Mouse (Mus musculus) mouse embryonic stem cell (cell line): ENCODE results near the gene Pcnx.

Experiments
- in situ Hi-C, 2 experiments: fragments of 300-500 bp; cut with MboI; formaldehyde crosslinking; loops; 1 replicate in 1 of 2; 3 replicates in 1 of 2; pipeline ENCODE4 v1.14.3; 2019 to 2020; ENCODE audit warnings: low sequenced_read_pairs in 2 of 2, low pct_unique_long_range_greater_than_20kb in 1 of 2, mixed read lengths in 1 of 2; ENCODE audit not compliant: unreplicated experiment in 1 of 2

Gene Pcnx

DNA sequence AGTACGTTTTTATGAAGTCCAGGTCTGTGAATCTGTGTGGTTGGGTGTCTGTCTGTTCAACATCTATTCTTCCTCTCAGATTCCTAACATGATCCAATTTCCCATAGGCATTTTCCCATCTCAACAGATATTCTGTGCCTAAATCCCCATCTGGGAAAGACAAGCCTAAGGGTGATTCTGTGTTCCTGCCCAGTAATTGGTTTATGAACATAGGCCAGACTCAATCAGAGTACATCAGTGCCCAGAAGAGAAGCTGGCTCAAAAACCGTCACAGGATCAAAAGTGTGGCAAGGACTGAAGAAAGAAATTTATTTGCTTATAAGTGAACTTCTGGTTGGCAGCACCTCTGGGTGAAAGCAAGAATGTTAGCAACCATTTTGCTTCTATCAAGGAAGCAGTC is 7.3 kb upstream of the Pcnx start:
- in situ Hi-C loops, result no loop called here

DNA sequence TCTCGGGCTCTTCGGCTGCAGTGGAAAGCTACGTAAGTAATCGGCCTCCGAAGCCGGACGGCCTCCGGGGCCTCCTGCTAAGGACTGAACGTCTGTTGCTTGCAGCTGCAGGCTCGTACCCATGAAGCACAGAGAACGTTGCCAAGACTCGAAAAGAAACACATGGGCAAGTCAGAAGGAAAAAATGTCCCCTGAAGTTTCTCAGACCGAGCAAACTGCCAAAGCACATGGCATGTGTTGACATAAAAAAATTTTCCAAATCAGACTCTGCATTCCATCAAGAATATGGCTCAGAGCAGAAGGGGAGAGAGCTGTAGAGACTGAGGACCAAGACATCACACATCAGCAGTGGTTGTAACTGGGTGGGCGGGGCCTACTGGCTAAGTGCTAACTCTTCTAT is 6.8 kb upstream of the Pcnx start:
- in situ Hi-C loops, result no loop called here

DNA sequence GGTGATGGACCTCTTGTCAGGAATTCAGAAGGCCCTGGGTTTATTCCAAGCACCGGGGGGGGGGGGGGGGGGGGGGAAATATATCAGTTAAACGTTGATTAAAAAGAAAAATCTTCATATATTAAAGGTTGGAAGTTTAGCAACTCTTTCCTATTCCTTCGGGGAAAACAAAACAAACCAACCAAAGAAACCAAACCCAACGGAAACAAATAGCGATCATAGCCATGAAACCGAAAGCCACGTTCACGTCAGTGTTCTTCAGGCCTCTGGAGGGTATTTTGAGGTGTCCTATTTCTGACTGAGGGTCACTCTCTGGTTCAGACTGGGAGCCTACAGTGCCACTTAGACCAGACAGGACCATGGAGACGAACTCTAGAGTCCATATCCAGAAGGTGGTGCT is 6.3 kb upstream of the Pcnx start:
- in situ Hi-C loops, result no loop called here

- in situ Hi-C loops, result loop anchor here in 1 of 2 experiments (5.0 kb wide), 1 partner anchor 53 kb away; no protein-coding TSS in a partner anchor
These were observed 4.8 kb upstream of the Pcnx start for GRCm38 (mm10) chr12:81855031-81855430.

GRCm38 (mm10) chr12:81856696-81857095 is 3.1 kb upstream of the Pcnx start:
- in situ Hi-C loops, result loop anchor here in 1 of 2 experiments (5.0 kb wide), 1 partner anchor 54 kb away; no protein-coding TSS in a partner anchor

DNA sequence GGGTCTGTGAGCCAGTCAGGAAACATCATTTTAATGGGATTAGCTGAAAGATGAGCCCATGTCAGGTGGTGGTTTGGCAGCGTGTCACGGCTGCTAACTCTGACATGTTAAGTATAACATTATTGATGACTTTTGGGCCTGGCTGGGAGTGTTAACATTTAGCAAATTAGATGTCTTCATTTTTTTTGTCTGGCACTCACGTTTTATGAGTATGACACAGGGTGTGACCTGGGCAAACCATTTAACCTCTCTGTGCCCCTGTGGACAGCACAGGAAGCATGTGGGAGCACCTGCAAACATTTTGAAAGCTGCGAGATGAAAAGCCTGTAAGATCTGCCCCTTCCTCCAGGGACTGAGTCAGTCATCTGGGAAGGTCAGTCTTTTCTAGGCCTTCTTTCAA is 2.6 kb upstream of the Pcnx start:
- in situ Hi-C loops, result loop anchor here in 1 of 2 experiments (5.0 kb wide), 1 partner anchor 55 kb away; no protein-coding TSS in a partner anchor

DNA sequence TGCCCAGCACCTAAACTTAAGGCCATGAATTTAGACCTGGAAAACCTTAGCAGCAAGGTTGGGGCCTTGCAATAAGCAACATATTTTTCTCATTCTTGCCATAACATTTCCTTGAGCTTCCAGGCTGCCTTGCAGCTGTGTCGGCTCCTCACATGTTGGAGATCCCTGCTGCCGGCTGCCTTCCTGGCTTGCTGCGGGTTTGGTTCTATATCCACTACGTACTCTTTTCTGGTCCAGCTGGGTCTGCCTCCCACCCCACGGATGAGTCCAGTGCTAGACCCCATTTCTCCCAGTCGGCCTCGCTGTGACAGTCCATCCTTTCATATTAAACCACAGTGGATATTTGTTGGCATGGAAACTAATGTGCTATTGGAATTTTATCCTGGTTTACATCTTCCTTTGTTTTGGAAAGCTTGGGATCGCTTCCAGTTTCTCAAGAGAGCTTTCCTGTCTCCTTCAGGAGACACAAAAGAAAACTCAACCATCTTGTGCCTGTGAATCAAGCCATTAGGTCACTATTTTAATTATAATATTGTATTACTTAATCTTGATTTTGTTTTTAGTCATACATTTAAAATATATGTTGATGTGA is 1.7 kb upstream of the Pcnx start:
- in situ Hi-C loops, result loop anchor here in 1 of 2 experiments (5.0 kb wide), 1 partner anchor 56 kb away; no protein-coding TSS in a partner anchor

- in situ Hi-C loops, result no loop called here
These were observed 722 bp downstream of the Pcnx start for GRCm38 (mm10) chr12:81860308-81861181.

- in situ Hi-C loops, result no loop called here
These were observed 1.6 kb downstream of the Pcnx start for GRCm38 (mm10) chr12:81861199-81862085.

GRCm38 (mm10) chr12:81862351-81862802 is 2.6 kb downstream of the Pcnx start:
- in situ Hi-C loops, result no loop called here

GRCm38 (mm10) chr12:81863949-81864348 is 4.1 kb downstream of the Pcnx start:
- in situ Hi-C loops, result no loop called here

DNA sequence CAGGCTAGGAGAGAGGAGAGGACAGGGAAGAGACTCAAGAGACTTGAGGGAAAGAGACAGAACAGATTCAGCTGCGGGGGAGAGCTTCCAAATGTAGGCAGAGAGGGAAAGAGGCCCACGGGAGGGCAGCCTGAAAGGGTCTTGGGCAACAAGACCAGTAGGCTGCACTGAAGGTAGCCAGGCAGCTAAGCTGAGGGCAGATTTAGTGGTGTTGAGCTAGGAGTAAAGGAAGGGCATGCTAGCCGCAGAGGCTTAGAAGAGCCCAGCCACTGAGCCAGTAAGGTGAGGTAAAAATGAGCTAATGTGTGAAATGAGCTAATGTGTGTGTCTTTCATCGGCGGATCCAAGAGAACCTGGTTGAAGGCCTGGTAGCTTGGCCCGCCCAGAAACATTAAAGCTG is 5.4 kb downstream of the Pcnx start:
- in situ Hi-C loops, result no loop called here

DNA sequence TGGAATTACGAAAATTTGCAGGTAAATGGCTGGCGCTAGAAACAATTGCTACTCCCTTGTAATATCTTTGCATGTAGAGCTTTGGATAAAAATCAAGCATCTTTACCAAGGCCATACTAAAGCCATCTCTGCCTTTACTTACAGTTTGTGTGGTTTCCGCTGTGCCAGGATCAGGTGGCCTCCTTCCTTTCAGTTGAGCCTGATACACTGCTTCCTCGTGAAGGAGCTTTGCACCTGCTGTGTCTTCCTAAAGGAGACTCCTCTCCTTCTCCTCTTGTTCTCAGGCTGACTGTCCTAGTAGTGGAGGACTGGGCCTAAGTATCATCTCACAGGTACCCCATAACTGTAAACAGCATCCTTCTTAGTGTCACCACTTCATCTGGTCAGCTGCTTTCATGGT is 7.5 kb downstream of the Pcnx start:
- in situ Hi-C loops, result no loop called here

GRCm38 (mm10) chr12:81869205-81869940 is 9.6 kb downstream of the Pcnx start:
- in situ Hi-C loops, result no loop called here

DNA sequence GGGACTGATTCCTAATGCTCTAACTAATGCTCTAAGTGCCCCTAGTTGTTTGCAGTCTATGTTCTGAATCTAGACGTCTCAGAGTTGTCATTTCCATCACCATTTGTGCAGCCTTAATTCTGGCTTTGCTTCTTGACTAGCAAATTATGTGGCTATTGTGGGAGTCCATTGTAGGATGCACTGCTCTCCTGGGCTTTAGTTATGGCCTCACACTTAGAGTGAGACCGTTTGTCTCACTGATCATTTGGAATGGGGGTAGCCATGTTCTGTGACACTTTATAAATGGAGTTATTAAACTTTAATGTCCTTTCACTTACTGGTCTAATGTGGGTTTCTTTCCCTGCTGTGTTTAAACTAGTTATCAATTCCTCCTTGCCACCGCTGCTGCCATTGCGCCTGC is 13.5 kb downstream of the Pcnx start:
- in situ Hi-C loops, result no loop called here

DNA sequence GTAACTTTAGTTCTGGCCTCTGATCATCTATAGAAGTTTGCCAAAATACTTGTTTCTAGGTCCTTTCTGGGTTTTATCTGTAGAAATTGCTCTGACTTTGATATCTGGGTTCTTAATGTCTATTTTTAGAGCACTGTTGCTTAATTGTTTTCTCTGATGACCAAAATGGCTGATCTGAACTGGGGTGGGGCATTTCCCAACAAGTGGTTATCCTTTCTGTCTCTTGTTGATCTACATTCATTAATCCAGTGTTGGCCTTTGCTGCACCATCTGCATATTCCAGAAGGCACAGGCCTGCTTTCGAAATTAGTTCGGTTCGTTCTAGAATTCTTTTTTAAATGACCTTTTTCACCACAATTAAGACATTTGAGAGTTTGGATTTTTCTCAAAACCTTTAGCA is 20.3 kb downstream of the Pcnx start:
- in situ Hi-C loops, result no loop called here

DNA sequence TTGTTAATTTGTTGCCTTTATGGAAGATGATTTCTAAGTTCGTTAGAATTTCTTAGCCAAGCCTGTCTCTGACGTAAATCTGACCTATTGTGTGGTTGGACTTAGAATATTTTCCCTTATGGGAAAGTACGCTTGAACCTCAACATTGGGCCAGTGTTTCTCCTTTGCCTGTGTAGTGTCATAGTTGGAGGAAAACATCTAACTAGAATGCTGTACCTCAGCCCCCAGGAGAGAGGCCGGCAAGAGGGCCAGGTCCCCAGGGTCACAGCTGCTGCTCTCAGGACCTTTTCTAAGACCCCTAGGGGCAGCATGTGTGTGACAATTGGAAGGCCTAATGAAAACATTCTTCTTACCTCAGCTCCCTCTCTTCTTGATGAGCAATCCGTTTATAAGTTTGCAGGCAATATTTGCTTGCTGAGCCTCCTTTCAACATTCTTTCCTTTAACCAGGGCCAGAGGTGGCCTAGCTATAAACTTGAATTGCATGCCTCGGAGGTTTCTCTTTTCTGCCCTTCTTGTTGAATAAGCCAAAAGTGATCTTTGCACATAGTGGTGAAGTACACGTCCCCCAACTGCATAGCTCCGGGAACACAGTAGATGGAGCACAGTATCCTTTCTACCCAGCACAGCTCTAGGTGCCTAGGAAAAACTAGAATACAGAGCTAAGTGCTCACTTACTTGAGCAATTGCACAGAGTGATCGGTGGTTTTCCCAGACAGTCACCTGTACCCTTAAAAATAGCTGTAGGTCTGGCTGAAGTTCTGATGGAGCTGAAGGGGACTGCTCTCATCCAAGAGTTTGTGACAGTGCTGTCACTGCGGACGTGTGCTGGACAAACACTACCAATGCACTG is 23.7 kb downstream of the Pcnx start:
- in situ Hi-C loops, result no loop called here

DNA sequence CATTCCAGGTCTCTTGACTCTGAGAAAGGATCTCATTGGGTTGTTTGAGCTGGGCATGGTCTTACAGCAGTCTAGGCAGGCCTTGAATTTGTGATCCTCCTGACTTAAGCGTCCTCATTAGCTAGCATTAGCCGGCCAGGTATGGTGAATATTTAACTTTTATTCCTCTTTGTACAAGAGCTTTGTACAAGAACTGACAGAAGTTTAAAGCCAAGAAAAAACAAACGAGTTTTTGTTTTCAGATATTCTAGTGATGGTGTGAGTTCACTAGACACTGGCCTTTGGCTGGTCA is 24.2 kb downstream of the Pcnx start:
- in situ Hi-C loops, result no loop called here
